Mouse (Mus musculus): Measurements from ENCODE around the gene Rmnd5a.
A peak's percentile ranks its signal among the peaks of the same experiment; 100 is the strongest.
"Not testable (repeated sequence)": the region's sequence is repeated elsewhere in the genome, so short reads cannot be mapped to it uniquely, and the experiment has no call there.

The Rmnd5a gene

GRCm38 (mm10) chr6:71440492-71441250 lies at the start of gene Rmnd5a:
Gene Rmnd5a, minus strand, starts transcription at chr6:71440637.
- peak; percentile 94 for DNase-seq (ENCODE audit: extremely low read depth, low read depth, low spot score)

- no peak for DNase-seq (ENCODE audit: extremely low read depth, low read depth, low spot score)
These were observed 47.5 kb upstream of the Rmnd5a start for GRCm38 (mm10) chr6:71487966-71488365.

- DNase-seq (ENCODE audit: extremely low read depth, low read depth, low spot score), result no peak
These were observed 46.4 kb upstream of the Rmnd5a start for GRCm38 (mm10) chr6:71486867-71487266.

- no peak for DNase-seq (ENCODE audit: extremely low read depth, low read depth, low spot score)
These were observed 45.8 kb upstream of the Rmnd5a start for GRCm38 (mm10) chr6:71486226-71486625.

- DNase-seq (ENCODE audit: extremely low read depth, low read depth, low spot score), result no peak
These were observed 44.8 kb upstream of the Rmnd5a start for GRCm38 (mm10) chr6:71485246-71485645.

GRCm38 (mm10) chr6:71481136-71481535 lies 40.7 kb upstream of the Rmnd5a start:
- no peak for DNase-seq (ENCODE audit: extremely low read depth, low read depth, low spot score)

GRCm38 (mm10) chr6:71480136-71480535 lies 39.7 kb upstream of the Rmnd5a start:
- no peak for DNase-seq (ENCODE audit: extremely low read depth, low read depth, low spot score)

- DNase-seq (ENCODE audit: extremely low read depth, low read depth, low spot score), result not testable (repeated sequence)
These were observed 39.2 kb upstream of the Rmnd5a start for GRCm38 (mm10) chr6:71479588-71479987.

GRCm38 (mm10) chr6:71478816-71479568 lies 38.6 kb upstream of the Rmnd5a start:
- DNase-seq (ENCODE audit: extremely low read depth, low read depth, low spot score), result not testable (repeated sequence)

- no peak for DNase-seq (ENCODE audit: extremely low read depth, low read depth, low spot score)
These were observed 36.3 kb upstream of the Rmnd5a start for GRCm38 (mm10) chr6:71476783-71477182.

- no peak for DNase-seq (ENCODE audit: extremely low read depth, low read depth, low spot score)
These were observed 35.2 kb upstream of the Rmnd5a start for GRCm38 (mm10) chr6:71475604-71476003.

GRCm38 (mm10) chr6:71472786-71473185 lies 32.3 kb upstream of the Rmnd5a start:
- DNase-seq (ENCODE audit: extremely low read depth, low read depth, low spot score), result no peak

GRCm38 (mm10) chr6:71471830-71472520 lies 31.5 kb upstream of the Rmnd5a start:
- no peak for DNase-seq (ENCODE audit: extremely low read depth, low read depth, low spot score)

- no peak for DNase-seq (ENCODE audit: extremely low read depth, low read depth, low spot score)
These were observed 28.9 kb upstream of the Rmnd5a start for GRCm38 (mm10) chr6:71469291-71469690.

GRCm38 (mm10) chr6:71467766-71468165 lies 27.3 kb upstream of the Rmnd5a start:
- DNase-seq (ENCODE audit: extremely low read depth, low read depth, low spot score), result no peak

- no peak for DNase-seq (ENCODE audit: extremely low read depth, low read depth, low spot score)
These were observed 24.7 kb upstream of the Rmnd5a start for GRCm38 (mm10) chr6:71465146-71465545.

- no peak for DNase-seq (ENCODE audit: extremely low read depth, low read depth, low spot score)
These were observed 17.6 kb upstream of the Rmnd5a start for GRCm38 (mm10) chr6:71457956-71458608.

GRCm38 (mm10) chr6:71453983-71454739 lies 13.7 kb upstream of the Rmnd5a start:
- DNase-seq (ENCODE audit: extremely low read depth, low read depth, low spot score), result not testable (repeated sequence)

GRCm38 (mm10) chr6:71452792-71453191 lies 12.4 kb upstream of the Rmnd5a start:
- DNase-seq (ENCODE audit: extremely low read depth, low read depth, low spot score), result no peak

GRCm38 (mm10) chr6:71445560-71445959 lies 5.1 kb upstream of the Rmnd5a start:
- DNase-seq (ENCODE audit: extremely low read depth, low read depth, low spot score), result no peak
